Mouse (Mus musculus): Measurements from ENCODE around the gene Zfp296.

GRCm38 (mm10) chr7:19547344-19547969 lies 29.6 kb upstream of the Zfp296 start:
- no peak for TF ChIP-seq CTCF (IDR thresholded peaks at IDR 0.05; ENCODE audit: low read depth)
- no peak for TF ChIP-seq EP300 (IDR thresholded peaks at IDR 0.05; ENCODE audit: low read depth)
